Mouse (Mus musculus) c-Kit-negative CD71-positive TER-119-positive erythroid progenitor cells, embryonic 14.5 days (primary cell): ENCODE data around the gene Tcap.

Source experiments
- DNase-seq: peaks from one replicate; pipeline ENCODE4 v3.0.0-alpha.2; 2013; ENCODE audit warnings: low read depth, low spot score

Gene Tcap

GRCm38 (mm10) chr11:98412273-98412796 is 28.7 kb downstream of the Tcap start, which contains the start of gene Erbb2:
Gene Erbb2 (plus strand): TSS chr11:98412470.
- no peak for DNase-seq

GRCm38 (mm10) chr11:98412797-98413301 is 29.2 kb downstream of the Tcap start:
- DNase-seq, result no peak

- no peak for DNase-seq
Observed at GRCm38 (mm10) chr11:98413731-98414130, 30.1 kb downstream of the Tcap start.

DNA sequence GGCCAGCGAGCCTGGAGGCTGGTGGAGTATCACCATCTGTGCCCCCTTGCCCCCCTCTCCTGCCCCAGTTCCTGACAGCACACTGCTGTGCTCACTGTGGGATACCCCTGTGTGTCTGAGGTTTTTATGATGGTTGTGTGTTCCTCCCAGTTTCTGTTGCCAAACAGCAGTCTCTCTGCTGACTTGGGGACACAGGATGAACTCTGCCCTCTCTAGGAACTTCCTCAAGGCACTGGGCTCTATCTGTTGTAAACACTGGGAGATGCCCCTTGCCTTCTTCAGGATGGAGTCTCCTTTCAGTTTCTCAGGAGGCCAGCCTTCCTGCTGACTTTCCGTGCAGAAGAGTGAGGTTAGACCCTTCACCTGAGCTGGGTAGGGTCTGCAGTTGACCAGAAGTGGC is 30.6 kb downstream of the Tcap start:
- no peak for DNase-seq

- no peak for DNase-seq
Observed at GRCm38 (mm10) chr11:98417074-98417473, 33.5 kb downstream of the Tcap start.

GRCm38 (mm10) chr11:98418273-98418672 is 34.7 kb downstream of the Tcap start:
- DNase-seq, result no peak

GRCm38 (mm10) chr11:98418939-98419547 is 35.4 kb downstream of the Tcap start:
- no peak for DNase-seq

DNA sequence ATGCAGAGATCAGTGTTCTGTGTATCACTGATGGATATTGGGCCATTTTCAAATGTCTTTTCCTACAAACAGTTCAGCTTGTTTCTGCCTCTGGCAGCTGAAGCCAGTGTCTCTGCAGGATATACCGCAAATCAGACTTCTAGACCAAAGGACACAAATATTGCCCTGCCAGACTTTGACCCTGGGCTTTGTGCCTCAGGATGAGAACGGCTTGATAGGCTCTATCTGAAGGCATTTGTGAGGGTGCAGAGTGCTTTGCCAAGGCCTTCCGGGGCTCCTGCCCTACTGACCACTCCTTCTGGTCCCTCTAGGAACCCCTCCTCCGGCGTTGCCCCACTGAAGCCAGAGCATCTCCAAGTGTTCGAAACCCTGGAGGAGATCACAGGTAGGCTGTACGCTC is 43.0 kb downstream of the Tcap start:
- DNase-seq, result no peak

- DNase-seq, result no peak
Observed at GRCm38 (mm10) chr11:98428436-98428835, 44.8 kb downstream of the Tcap start.

- DNase-seq, result no peak
Observed at GRCm38 (mm10) chr11:98431743-98432502, 48.3 kb downstream of the Tcap start.
